Mouse (Mus musculus): ENCODE measurements around the gene Serhl.

Gene Serhl

GRCm38 (mm10) chr15:83088495-83089428 lies 544 bp upstream of the Serhl start:
- H3K4me3 ChIP-seq (replicated peaks; ENCODE audit: low read length): peak overlapping the region; percentile 35
- TF ChIP-seq NANOG (IDR thresholded peaks at IDR 0.05; ENCODE audit: borderline replicate concordance, low read length) (no peak), CTCF (conservative IDR thresholded peaks at IDR 0.05; ENCODE audit: low read length) (no peak), POU5F1 (IDR thresholded peaks at IDR 0.05; ENCODE audit: borderline replicate concordance, low read length) (no peak)
- no peaks in the 10 kb centered on the region for H3K36me3 ChIP-seq (ENCODE audit: insufficient read depth, low read length)
- H3K4me1 ChIP-seq (replicated peaks; ENCODE audit: low read depth, low read length): peaks cover 56% of the 10 kb centered on the region
- peaks cover 18% of the 10 kb centered on the region for H3K27me3 ChIP-seq (ENCODE audit: insufficient read depth, low read length)
- no peaks in the 10 kb centered on the region for H3K9me3 ChIP-seq (ENCODE audit: low read length)

DNA sequence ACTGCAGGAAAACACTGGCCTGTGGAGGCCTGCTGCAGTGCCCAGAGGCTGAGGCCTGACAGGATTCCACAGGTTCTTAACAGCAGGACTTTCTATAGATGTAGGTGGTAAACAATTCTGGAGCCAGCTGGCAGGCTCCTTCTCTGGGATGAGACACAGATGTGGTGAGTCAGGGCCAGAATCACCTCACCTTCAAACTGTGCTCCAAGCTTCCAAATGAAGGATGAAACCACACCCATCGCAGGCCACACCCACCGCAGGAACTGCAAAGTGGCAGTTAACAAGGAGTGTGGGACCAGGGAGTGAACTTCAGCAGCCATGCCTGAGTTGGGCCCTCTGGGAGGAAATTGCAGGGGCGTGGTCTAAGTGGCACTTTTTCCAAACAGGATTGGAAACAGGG lies 1.6 kb downstream of the Serhl start:
- TF ChIP-seq NANOG (IDR thresholded peaks at IDR 0.05; ENCODE audit: borderline replicate concordance, low read length) (no peak), CTCF (conservative IDR thresholded peaks at IDR 0.05; ENCODE audit: low read length) (no peak), POU5F1 (IDR thresholded peaks at IDR 0.05; ENCODE audit: borderline replicate concordance, low read length) (no peak)
- H3K4me1 ChIP-seq (replicated peaks; ENCODE audit: low read depth, low read length): peaks cover 47% of the 10 kb centered on the region
- H3K4me3 ChIP-seq (replicated peaks; ENCODE audit: low read length): no peak overlapping the region
- no peaks in the 10 kb centered on the region for H3K36me3 ChIP-seq (ENCODE audit: insufficient read depth, low read length)
- H3K27me3 ChIP-seq (ENCODE audit: insufficient read depth, low read length): peaks cover 18% of the 10 kb centered on the region
- H3K9me3 ChIP-seq (ENCODE audit: low read length): no peaks in the 10 kb centered on the region

DNA sequence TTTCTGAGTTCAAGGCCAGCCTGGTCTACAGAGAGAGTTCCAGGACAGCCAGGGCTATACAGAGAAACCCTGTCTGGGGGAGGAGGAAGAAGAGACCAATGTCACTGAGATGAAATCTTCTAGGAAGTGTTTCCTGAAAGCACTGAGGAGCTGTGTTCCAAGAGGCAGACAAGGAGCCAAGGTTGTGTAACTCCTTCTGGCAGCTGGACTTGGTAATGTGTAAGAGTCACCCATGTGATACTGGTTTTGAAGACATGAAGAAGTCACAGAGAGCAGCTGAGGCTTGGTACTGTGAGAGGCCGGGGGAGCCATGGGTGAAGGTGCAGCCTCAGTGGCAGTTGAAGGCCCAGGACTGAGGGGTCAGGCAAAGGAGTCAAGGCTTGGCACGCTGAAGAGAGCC lies 4.4 kb downstream of the Serhl start:
- Histone ChIP-seq H3K4me1 (replicated peaks; ENCODE audit: low read depth, low read length) (peaks cover 52% of the 10 kb centered on the region), H3K27me3 (ENCODE audit: insufficient read depth, low read length) (peaks cover 13% of the 10 kb centered on the region), H3K4me3 (replicated peaks; ENCODE audit: low read length) (no peak overlapping the region), H3K36me3 (ENCODE audit: insufficient read depth, low read length) (no peaks in the 10 kb centered on the region), H3K9me3 (ENCODE audit: low read length) (no peaks in the 10 kb centered on the region)
- no peak for TF ChIP-seq POU5F1 (IDR thresholded peaks at IDR 0.05; ENCODE audit: borderline replicate concordance, low read length)

- Histone ChIP-seq H3K9me3 (ENCODE audit: low read length) (no peaks in the 10 kb centered on the region), H3K4me3 (replicated peaks; ENCODE audit: low read length) (no peak overlapping the region), H3K27me3 (ENCODE audit: insufficient read depth, low read length) (no peaks in the 10 kb centered on the region), H3K36me3 (ENCODE audit: insufficient read depth, low read length) (no peaks in the 10 kb centered on the region), H3K4me1 (replicated peaks; ENCODE audit: low read depth, low read length) (peaks cover 49% of the 10 kb centered on the region)
- TF ChIP-seq POU5F1 (IDR thresholded peaks at IDR 0.05; ENCODE audit: borderline replicate concordance, low read length): no peak
- peak; percentile 47 for TF ChIP-seq CTCF (conservative IDR thresholded peaks at IDR 0.05; ENCODE audit: low read length)
Measured at GRCm38 (mm10) chr15:83095950-83096349, 6.6 kb downstream of the Serhl start.

DNA sequence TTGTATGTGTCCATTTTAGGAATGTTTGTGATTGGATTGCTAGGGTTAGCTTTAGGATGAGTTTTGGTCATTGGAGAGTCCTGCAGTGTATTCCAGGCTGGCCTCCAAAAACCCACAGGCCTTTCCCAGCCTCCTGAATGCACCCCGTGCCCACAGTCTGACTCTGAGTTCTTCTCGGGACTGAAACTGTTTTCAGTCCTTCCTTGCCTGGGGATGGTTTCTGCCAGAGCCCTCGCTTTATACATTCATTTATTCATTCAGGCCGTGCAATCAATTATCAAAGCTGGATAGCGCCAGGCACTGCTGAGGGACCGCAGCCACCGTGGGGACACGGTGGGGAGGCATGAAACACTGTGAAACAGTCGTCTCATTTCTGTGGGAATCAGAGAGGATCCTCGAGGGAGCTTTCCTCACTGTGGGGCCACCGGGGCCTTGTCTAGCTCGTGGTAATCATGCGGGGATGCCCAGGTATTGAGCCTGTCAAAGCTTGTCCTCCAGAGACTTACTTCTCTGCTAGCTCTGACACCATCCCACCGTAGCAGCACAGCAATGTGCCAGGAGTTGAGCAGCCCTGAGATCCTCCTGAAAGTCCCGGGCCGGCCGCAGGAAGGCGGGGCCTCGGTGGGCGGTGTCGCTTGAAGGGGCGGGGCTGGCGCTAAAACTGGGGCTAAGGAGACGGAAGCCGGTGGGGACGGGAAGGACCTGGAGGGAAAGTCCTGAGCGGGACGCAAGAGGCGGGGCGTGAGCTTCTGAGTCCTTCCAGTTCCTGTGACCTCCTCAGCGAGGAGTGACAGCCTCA lies 10.4 kb downstream of the Serhl start:
- TF ChIP-seq CTCF (conservative IDR thresholded peaks at IDR 0.05; ENCODE audit: low read length) (no peak), POU5F1 (IDR thresholded peaks at IDR 0.05; ENCODE audit: borderline replicate concordance, low read length) (no peak), NANOG (IDR thresholded peaks at IDR 0.05; ENCODE audit: borderline replicate concordance, low read length) (no peak)
- Histone ChIP-seq H3K27me3 (ENCODE audit: insufficient read depth, low read length) (no peaks in the 10 kb centered on the region), H3K36me3 (ENCODE audit: insufficient read depth, low read length) (peaks cover 5% of the 10 kb centered on the region; the same call in 1 of the 2 replicates), H3K4me3 (replicated peaks; ENCODE audit: low read length) (peak overlapping the region; percentile 85), H3K4me1 (replicated peaks; ENCODE audit: low read depth, low read length) (peaks cover 57% of the 10 kb centered on the region), H3K9me3 (ENCODE audit: low read length) (no peaks in the 10 kb centered on the region)

DNA sequence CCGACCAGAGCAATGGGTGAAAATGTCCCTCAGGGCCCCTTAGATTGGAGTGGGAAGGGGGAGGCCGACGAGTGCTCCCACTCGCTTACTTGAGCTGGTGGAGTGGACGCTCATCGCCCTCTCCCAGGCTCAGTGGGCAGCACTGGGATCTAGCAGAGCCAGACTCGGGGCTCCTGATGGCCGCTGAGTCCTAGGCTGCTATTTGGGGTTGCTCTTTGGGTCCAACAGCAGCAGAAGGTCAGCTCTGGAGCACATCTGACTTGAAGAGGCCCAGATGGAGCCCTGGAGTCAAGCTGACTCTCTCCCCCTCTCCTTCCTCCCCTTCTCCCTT lies 11.0 kb downstream of the Serhl start:
- Histone ChIP-seq H3K36me3 (ENCODE audit: insufficient read depth, low read length) (peaks cover 10% of the 10 kb centered on the region), H3K4me1 (replicated peaks; ENCODE audit: low read depth, low read length) (peaks cover 57% of the 10 kb centered on the region), H3K27me3 (ENCODE audit: insufficient read depth, low read length) (no peaks in the 10 kb centered on the region), H3K9me3 (ENCODE audit: low read length) (no peaks in the 10 kb centered on the region), H3K4me3 (replicated peaks; ENCODE audit: low read length) (peak overlapping the region; percentile 85)
- TF ChIP-seq CTCF (conservative IDR thresholded peaks at IDR 0.05; ENCODE audit: low read length) (no peak), NANOG (IDR thresholded peaks at IDR 0.05; ENCODE audit: borderline replicate concordance, low read length) (no peak), POU5F1 (IDR thresholded peaks at IDR 0.05; ENCODE audit: borderline replicate concordance, low read length) (no peak)

GRCm38 (mm10) chr15:83103111-83103510 lies 13.8 kb downstream of the Serhl start:
- Histone ChIP-seq H3K9me3 (ENCODE audit: low read length) (no peaks in the 10 kb centered on the region), H3K4me3 (replicated peaks; ENCODE audit: low read length) (no peak overlapping the region), H3K4me1 (replicated peaks; ENCODE audit: low read depth, low read length) (peaks cover 69% of the 10 kb centered on the region), H3K27me3 (ENCODE audit: insufficient read depth, low read length) (no peaks in the 10 kb centered on the region), H3K36me3 (ENCODE audit: insufficient read depth, low read length) (peaks cover 20% of the 10 kb centered on the region)
- no peak for TF ChIP-seq CTCF (conservative IDR thresholded peaks at IDR 0.05; ENCODE audit: low read length)
- TF ChIP-seq POU5F1 (IDR thresholded peaks at IDR 0.05; ENCODE audit: borderline replicate concordance, low read length): no peak
- no peak for TF ChIP-seq NANOG (IDR thresholded peaks at IDR 0.05; ENCODE audit: borderline replicate concordance, low read length)

GRCm38 (mm10) chr15:83106426-83106825 lies 17.1 kb downstream of the Serhl start:
- H3K4me1 ChIP-seq (replicated peaks; ENCODE audit: low read depth, low read length): peaks cover 44% of the 10 kb centered on the region
- peaks cover 22% of the 10 kb centered on the region for H3K9me3 ChIP-seq (ENCODE audit: low read length)
- no peak for TF ChIP-seq POU5F1 (IDR thresholded peaks at IDR 0.05; ENCODE audit: borderline replicate concordance, low read length)
- no peak for TF ChIP-seq NANOG (IDR thresholded peaks at IDR 0.05; ENCODE audit: borderline replicate concordance, low read length)
- TF ChIP-seq CTCF (conservative IDR thresholded peaks at IDR 0.05; ENCODE audit: low read length): no peak
- peaks cover 29% of the 10 kb centered on the region for H3K36me3 ChIP-seq (ENCODE audit: insufficient read depth, low read length)
- H3K4me3 ChIP-seq (replicated peaks; ENCODE audit: low read length): no peak overlapping the region
- H3K27me3 ChIP-seq (ENCODE audit: insufficient read depth, low read length): no peaks in the 10 kb centered on the region

Measured in E14TG2a.4 (cell line).